Mouse (Mus musculus): ENCODE measurements around the gene Arf3. TPM values are rescaled to one million over a fixed set of nuclear protein-coding genes. Genes with fewer than 3 reads are reported as not detected.
A peak's percentile ranks its signal among the peaks of the same experiment; 100 is the strongest.
"Not testable (repeated sequence)": the region's sequence is repeated elsewhere in the genome, so short reads cannot be mapped to it uniquely, and the experiment has no call there.

The Arf3 gene
- 25.3 and 25.8 TPM in 2 replicates for polyA plus RNA-seq (2014; fragmentation: Nextera tagmentation; extraction: Ambion mirVana)

DNA sequence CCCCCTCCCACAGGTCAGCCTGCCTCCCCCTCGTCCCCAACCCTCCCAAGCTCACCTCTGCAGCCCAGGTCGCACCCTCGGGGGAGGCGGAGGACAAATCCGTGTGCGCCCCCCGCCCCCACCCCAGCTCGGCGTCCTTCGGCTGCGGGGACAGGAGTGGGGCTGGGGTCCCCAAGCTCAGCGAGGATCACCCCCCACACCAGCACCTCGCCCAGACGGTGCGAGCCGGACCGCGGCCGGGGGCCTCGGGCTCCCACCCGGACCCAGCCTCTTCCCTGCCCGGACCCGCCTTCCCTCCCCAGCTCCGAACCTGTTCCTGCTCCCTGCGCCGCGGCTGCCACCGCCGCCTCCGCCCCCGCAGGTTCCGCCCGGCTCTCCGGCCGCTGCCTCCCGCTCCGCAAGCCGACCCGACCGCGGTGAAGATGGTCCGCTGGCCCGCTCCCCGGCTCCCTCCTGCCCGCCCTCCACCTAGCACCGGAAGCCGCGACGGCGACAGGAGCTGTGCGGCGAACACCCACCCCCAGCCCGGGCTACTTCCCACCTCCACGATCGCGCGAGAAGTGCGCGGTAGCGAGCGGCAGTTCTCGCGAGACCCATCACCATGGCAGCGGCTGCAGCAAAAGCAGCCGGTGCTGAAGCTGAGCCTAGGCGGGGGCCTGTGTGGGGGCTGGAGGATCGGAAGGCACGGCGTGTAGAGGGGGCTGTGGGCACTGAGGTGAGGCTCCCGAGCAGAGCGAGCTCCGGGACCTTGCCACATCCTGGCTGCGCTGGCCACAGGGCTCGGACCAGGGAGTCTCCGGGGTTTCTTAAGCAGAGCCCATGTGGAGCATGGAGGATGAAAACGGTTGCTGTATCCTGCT, at the start of gene Arf3:
TSS of gene Arf3 (minus strand) at position 545 of the 860 bp plus-strand sequence.
- peaks cover 14% of the 10 kb centered on the region; the same call in 1 of the 2 replicates for H3K36me3 ChIP-seq (ENCODE audit: control insufficient read depth, insufficient read depth, low read length)
- peak within 1 kb of the TSS; percentile 98 for H3K4me2 ChIP-seq
- H3K4me3 ChIP-seq (ENCODE audit: low read depth, low read length) = peak within 1 kb of the TSS; percentile 99
- H3K4me1 ChIP-seq (replicated peaks; ENCODE audit: control insufficient read depth, insufficient read depth, low read length) = peaks cover 14% of the 10 kb centered on the region
- H3K27ac ChIP-seq (ENCODE audit: low read depth, low read length) = peak within 1 kb of the TSS; percentile 74
- DNase-seq (ENCODE audit: low spot score) = peak; percentile 94
- no peaks in the 10 kb centered on the region for H3K9me3 ChIP-seq (ENCODE audit: control insufficient read depth, low read length)
- H3K27me3 ChIP-seq (replicated peaks; ENCODE audit: control insufficient read depth, insufficient read depth, low read length) = peaks cover 10% of the 10 kb centered on the region
- WGBS = under 1% methylated on average over 75 of the region's 76 CpGs
- peak within 1 kb of the TSS; percentile 90 for H3K9ac ChIP-seq (ENCODE audit: low read depth, low read length)
- peak; percentile 92 for ATAC-seq (replicated peaks; ENCODE audit: low FRiP score)

DNA sequence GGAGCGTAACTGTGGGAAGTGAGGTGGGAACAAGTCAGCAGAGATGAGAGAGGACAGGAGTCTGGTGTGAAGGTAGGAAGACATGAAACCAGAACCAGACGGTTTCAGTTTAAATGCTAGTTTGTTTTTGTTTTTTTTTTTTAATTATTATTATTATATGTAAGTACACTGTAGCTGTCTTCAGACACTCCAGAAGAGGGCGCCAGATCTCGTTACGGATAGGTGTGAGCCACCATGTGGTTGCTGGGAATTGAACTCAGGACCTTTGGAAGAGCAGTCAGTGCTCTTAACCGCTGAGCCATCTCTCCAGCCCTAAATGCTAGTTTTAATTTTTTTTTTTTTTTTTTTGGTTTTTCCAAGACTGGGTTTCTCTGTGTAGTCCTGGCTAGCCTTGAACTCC, 47.2 kb upstream of the Arf3 start:
- Histone ChIP-seq H3K4me1 (replicated peaks; ENCODE audit: control insufficient read depth, insufficient read depth, low read length) (peaks cover 30% of the 10 kb centered on the region), H3K36me3 (ENCODE audit: control insufficient read depth, insufficient read depth, low read length) (peaks cover 15% of the 10 kb centered on the region), H3K27me3 (replicated peaks; ENCODE audit: control insufficient read depth, insufficient read depth, low read length) (peaks cover 50% of the 10 kb centered on the region)
- ATAC-seq (replicated peaks; ENCODE audit: low FRiP score); H3K4me3 ChIP-seq (ENCODE audit: low read depth, low read length); H3K9me3 ChIP-seq (ENCODE audit: control insufficient read depth, low read length); DNase-seq (ENCODE audit: low spot score); H3K9ac ChIP-seq (ENCODE audit: low read depth, low read length); H3K4me2 ChIP-seq; H3K27ac ChIP-seq (ENCODE audit: low read depth, low read length): not testable (repeated sequence)
- WGBS = 62% methylated on average over 6 of the region's 6 CpGs

DNA sequence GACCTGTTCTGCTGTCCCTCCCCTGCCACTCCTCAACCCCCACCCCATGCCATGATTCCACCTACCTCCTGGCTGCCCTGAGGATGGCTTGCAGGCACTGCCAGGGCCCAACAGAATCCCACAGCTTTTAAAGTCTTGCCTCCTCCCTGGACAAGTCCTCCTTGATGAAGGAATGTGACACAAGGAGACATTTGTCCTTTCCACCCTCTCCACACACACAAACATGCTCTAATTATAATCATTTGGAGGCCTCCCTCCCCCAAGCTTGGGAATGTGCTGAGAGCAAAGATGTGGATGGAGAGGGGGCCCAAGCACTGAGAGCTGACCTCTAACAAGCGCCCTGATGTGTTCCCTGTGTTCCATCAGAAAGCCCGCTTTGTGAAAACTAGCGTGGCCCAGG, 46.4 kb upstream of the Arf3 start, which contains the start of gene Ddn:
TSS of gene Ddn (minus strand) at position 101 of the 400 bp plus-strand sequence.
- 54% methylated on average over 3 of the region's 3 CpGs for WGBS
- peaks cover 32% of the 10 kb centered on the region for H3K4me1 ChIP-seq (replicated peaks; ENCODE audit: control insufficient read depth, insufficient read depth, low read length)

DNA sequence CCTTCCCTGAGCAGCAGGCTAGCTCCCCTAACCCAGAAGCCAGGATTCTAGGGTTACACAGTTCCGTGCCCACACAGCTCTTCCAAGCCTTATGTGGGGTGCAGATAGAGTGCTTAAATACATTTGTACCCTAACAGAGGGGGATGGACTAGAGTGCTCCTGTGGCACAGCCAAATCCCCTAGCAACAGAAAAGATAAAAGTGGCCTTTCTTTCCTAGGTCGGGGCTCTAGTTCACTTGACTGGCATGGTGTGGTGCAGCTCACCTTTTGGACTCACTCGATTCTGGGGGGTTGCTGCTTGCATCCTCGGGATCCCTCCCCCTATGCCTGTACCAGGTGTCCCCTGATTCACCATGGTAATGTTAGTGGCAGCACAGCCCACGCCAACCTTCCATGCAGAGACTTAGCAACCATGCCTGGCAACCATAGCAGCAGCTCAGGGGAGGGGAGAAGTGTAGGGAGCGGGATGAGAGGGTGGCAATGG, 45.7 kb upstream of the Arf3 start:
- ATAC-seq (replicated peaks; ENCODE audit: low FRiP score) = no peak
- Histone ChIP-seq H3K4me2 (peak overlapping the region; percentile 66; the same call in 1 of the 2 replicates), H3K36me3 (ENCODE audit: control insufficient read depth, insufficient read depth, low read length) (peaks cover 12% of the 10 kb centered on the region), H3K4me1 (replicated peaks; ENCODE audit: control insufficient read depth, insufficient read depth, low read length) (peaks cover 34% of the 10 kb centered on the region), H3K4me3 (ENCODE audit: low read depth, low read length) (peak overlapping the region; percentile 41), H3K9ac (ENCODE audit: low read depth, low read length) (no peak overlapping the region), H3K9me3 (ENCODE audit: control insufficient read depth, low read length) (no peaks in the 10 kb centered on the region), H3K27me3 (replicated peaks; ENCODE audit: control insufficient read depth, insufficient read depth, low read length) (peaks cover 65% of the 10 kb centered on the region), H3K27ac (ENCODE audit: low read depth, low read length) (no peak overlapping the region)
- DNase-seq (ENCODE audit: low spot score) = no peak
- WGBS = 17% methylated on average over 6 of the region's 6 CpGs

More for the DNA sequence above, 46.4 kb upstream of the Arf3 start, which contains the start of gene Ddn:
- DNase-seq (ENCODE audit: low spot score) (no peak), ATAC-seq (replicated peaks; ENCODE audit: low FRiP score) (no peak)
- peaks cover 58% of the 10 kb centered on the region for H3K27me3 ChIP-seq (replicated peaks; ENCODE audit: control insufficient read depth, insufficient read depth, low read length)
- no peaks in the 10 kb centered on the region for H3K9me3 ChIP-seq (ENCODE audit: control insufficient read depth, low read length)
- H3K4me2 ChIP-seq = peak within 1 kb of the TSS; percentile 66; the same call in 1 of the 2 replicates
- H3K4me3 ChIP-seq (ENCODE audit: low read depth, low read length) = peak within 1 kb of the TSS; percentile 41
- H3K27ac ChIP-seq (ENCODE audit: low read depth, low read length) = no peak within 1 kb of the TSS
- H3K36me3 ChIP-seq (ENCODE audit: control insufficient read depth, insufficient read depth, low read length) = peaks cover 13% of the 10 kb centered on the region
- H3K9ac ChIP-seq (ENCODE audit: low read depth, low read length) = no peak within 1 kb of the TSS

DNA sequence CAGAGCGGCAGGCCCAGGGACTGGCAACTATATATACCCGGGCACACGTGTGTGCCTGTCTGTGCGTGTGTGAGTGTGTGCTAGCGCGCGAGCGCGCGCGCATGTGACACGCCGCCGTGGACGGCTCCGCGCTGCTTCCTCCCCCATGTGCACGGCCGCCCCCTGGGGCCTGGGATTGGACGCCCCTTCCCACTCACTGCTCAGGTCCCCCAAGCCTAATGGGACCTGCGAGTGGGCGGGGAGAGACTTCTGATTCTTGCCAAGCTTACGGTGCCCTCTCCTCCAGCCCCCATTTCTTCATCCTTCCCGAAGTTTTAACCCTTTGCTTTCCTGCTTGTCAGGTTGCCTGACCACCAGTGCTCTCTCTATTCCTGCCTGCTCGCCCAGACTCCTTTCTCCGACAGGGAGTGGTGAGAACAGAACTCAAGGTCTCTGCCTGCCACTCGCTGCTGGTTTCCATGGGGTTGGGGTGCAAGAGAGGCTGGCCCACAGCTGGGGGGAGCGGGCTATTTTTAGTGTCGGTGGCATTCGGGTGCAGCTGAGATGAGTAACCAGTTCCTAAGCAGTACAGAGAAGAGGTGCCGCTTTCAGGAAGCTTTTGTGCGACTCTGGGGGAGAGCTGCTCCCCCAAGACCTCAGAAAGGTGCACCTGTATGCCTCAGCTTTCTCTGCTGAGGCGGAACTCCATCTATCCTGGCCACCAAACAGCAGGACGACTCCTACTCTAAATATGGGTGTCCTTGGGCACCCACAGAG, 45.1 kb upstream of the Arf3 start:
- no peak overlapping the region for H3K27ac ChIP-seq (ENCODE audit: low read depth, low read length)
- DNase-seq (ENCODE audit: low spot score) (no peak), ATAC-seq (replicated peaks; ENCODE audit: low FRiP score) (no peak)
- peaks cover 71% of the 10 kb centered on the region for H3K27me3 ChIP-seq (replicated peaks; ENCODE audit: control insufficient read depth, insufficient read depth, low read length)
- H3K36me3 ChIP-seq (ENCODE audit: control insufficient read depth, insufficient read depth, low read length) = peaks cover 6% of the 10 kb centered on the region
- WGBS = 1% methylated on average over 33 of the region's 34 CpGs
- no peak overlapping the region for H3K9ac ChIP-seq (ENCODE audit: low read depth, low read length)
- peaks cover 37% of the 10 kb centered on the region for H3K4me1 ChIP-seq (replicated peaks; ENCODE audit: control insufficient read depth, insufficient read depth, low read length)
- peak overlapping the region; percentile 41 for H3K4me3 ChIP-seq (ENCODE audit: low read depth, low read length)
- H3K9me3 ChIP-seq (ENCODE audit: control insufficient read depth, low read length) = no peaks in the 10 kb centered on the region
- peak overlapping the region; percentile 66 for H3K4me2 ChIP-seq

DNA sequence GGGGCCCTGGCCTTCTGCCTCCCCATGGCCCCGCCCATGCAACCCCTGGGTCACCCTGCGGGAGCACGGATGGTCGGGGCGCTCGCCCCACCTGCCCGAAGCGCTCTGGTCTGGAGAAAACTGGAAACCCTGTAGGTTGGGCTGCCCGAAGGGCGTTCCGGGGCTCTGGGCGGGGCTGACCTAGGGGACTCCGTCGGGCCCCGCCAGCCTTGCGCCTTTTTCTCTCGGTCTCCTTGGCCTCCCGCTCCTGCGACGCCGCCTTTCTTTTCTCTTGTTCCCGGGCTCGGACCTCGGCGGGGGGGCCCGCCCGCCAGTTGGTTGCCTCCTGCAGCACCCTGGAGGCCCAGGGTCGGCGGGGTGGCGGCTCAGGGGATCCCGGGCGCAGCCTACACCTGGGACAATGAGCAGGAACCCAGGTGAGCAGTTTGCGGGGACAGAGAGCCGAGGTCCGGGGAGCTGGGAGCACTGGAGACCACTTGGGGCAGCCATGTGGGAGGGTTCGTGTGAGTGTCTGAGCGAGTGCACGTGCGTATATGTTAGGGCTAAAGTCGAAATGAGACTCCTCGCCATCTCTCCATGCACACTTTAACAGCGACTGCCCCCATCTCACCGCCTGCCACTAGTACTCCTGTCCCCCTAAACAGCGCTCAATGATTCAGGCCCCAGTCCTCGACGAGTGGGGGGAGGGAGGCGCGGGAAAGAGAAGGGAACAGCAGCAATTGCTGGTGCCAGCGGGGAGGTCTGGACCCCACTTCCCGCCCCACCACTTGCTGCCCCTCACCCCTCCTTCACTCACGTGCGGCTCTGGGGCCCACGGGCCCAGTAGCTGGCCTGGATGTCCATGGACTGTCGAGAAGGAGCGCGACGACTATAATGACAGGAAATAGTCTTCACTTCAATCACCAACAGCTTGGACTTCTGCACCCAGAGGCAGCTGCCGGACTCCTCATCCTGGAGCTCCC, 44.1 kb upstream of the Arf3 start:
- H3K4me2 ChIP-seq = peak overlapping the region; percentile 66
- no peaks in the 10 kb centered on the region for H3K9me3 ChIP-seq (ENCODE audit: control insufficient read depth, low read length)
- peak overlapping the region; percentile 41 for H3K4me3 ChIP-seq (ENCODE audit: low read depth, low read length)
- H3K36me3 ChIP-seq (ENCODE audit: control insufficient read depth, insufficient read depth, low read length) = 0 out of 2 replicates have a peak, but pooled peaks cover 2% of the 10 kb centered on the region
- H3K9ac ChIP-seq (ENCODE audit: low read depth, low read length) = no peak overlapping the region
- DNase-seq (ENCODE audit: low spot score) (peak; percentile 52), ATAC-seq (replicated peaks; ENCODE audit: low FRiP score) (peak; percentile 39; the same call in 1 of the 2 replicates)
- 2% methylated on average over 56 of the region's 58 CpGs for WGBS
- peaks cover 39% of the 10 kb centered on the region for H3K4me1 ChIP-seq (replicated peaks; ENCODE audit: control insufficient read depth, insufficient read depth, low read length)
- no peak overlapping the region for H3K27ac ChIP-seq (ENCODE audit: low read depth, low read length)
- peaks cover 81% of the 10 kb centered on the region for H3K27me3 ChIP-seq (replicated peaks; ENCODE audit: control insufficient read depth, insufficient read depth, low read length)

DNA sequence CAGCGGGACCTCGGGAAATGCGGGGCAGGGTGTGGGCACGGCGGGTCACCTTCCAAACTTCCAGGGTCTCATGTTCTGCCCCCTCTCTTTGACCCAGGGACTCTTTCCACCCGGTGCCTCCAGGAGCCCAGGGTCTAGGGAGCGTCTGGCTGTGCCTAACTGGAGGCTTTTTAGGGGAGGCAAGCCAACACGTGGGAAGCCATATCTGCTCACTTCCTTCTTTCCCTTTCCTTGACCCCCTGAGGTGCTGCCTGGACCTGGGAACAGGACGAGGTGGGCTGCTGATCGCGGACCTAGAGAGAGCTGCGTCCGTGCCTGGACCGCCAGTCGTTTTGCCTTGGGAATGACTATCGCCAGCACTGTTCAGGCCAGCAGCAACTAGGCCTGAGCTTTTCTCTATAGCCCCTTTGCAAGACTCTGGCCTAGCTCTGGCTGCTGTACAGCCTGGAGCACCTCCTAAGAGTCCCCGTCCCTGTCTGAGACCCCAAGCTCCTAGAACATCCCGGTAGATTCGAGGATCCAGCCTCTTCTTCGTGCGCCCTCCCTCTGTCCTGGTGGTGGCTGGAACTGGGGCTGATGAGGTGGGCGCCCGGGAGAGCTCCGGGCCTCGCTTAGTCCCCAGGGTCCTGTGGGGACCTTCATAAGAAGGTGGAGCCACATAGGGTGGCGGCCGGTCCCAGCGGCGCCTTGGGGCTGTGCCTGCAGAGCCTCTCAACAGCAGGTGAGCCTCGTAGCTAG, 43.2 kb upstream of the Arf3 start:
- H3K4me1 ChIP-seq (replicated peaks; ENCODE audit: control insufficient read depth, insufficient read depth, low read length) = peaks cover 39% of the 10 kb centered on the region
- H3K9ac ChIP-seq (ENCODE audit: low read depth, low read length) = no peak overlapping the region
- peak overlapping the region; percentile 72 for H3K4me2 ChIP-seq
- peak; percentile 22; the same call in 1 of the 2 replicates for ATAC-seq (replicated peaks; ENCODE audit: low FRiP score)
- H3K27me3 ChIP-seq (replicated peaks; ENCODE audit: control insufficient read depth, insufficient read depth, low read length) = peaks cover 90% of the 10 kb centered on the region
- H3K36me3 ChIP-seq (ENCODE audit: control insufficient read depth, insufficient read depth, low read length) = 0 out of 2 replicates have a peak, but pooled peaks cover 2% of the 10 kb centered on the region
- H3K4me3 ChIP-seq (ENCODE audit: low read depth, low read length) = peak overlapping the region; percentile 49
- 8% methylated on average over 30 of the region's 30 CpGs for WGBS
- peak; percentile 46 for DNase-seq (ENCODE audit: low spot score)
- H3K27ac ChIP-seq (ENCODE audit: low read depth, low read length) = no peak overlapping the region
- no peaks in the 10 kb centered on the region for H3K9me3 ChIP-seq (ENCODE audit: control insufficient read depth, low read length)
